Mouse (Mus musculus) hindbrain, embryonic 12.5 days (tissue): ENCODE results near the gene Smad6. TPM values are rescaled to one million over a fixed set of nuclear protein-coding genes. Genes with fewer than 3 reads are reported as not detected.

Source experiments
- ATAC-seq: fragments of 200-750 bp; cut with Nextera tagmentation; 2 replicates; pipeline ENCODE4 v1.8.0; 2017; ENCODE audit warnings: moderate TSS enrichment; ENCODE audit not compliant: low FRiP score
- H3K27ac ChIP-seq: fragments of 300-500 bp; sonication (generic); 2 replicates; pipeline ENCODE4 v1.5.1; 2016; ENCODE audit warnings: mild to moderate bottlenecking
- H3K27me3 ChIP-seq: fragments of 300-500 bp; sonication (generic); 2 replicates; pipeline ENCODE4 v1.6.1; 2016; ENCODE audit warnings: mild to moderate bottlenecking
- H3K36me3 ChIP-seq: fragments of 300-500 bp; sonication (generic); 2 replicates; pipeline ENCODE4 v1.6.1; 2016; ENCODE audit warnings: mild to moderate bottlenecking
- H3K4me1 ChIP-seq: fragments of 300-500 bp; sonication (generic); 2 replicates; pipeline ENCODE4 v1.6.1; 2016
- H3K4me2 ChIP-seq: fragments of 300-500 bp; sonication (generic); replicated peaks from 2 replicates; pipeline ENCODE4 v1.6.1; 2016; ENCODE audit warnings: mild to moderate bottlenecking
- H3K4me3 ChIP-seq: fragments of 300-500 bp; sonication (generic); 2 replicates; pipeline ENCODE4 v1.5.1; 2016; ENCODE audit warnings: mild to moderate bottlenecking
- H3K9ac ChIP-seq: fragments of 300-500 bp; sonication (generic); 2 replicates; pipeline ENCODE4 v1.6.1; 2016; ENCODE audit warnings: mild to moderate bottlenecking, moderate library complexity
- H3K9me3 ChIP-seq: fragments of 300-500 bp; sonication (generic); replicated peaks from 2 replicates; pipeline ENCODE4 v1.6.1; 2016; ENCODE audit warnings: mild to moderate bottlenecking
- WGBS: fragments of 180-500 bp; shearing (Covaris S2); methylation state at CpG from one replicate; pipeline ENCODE4 v1.1.7; 2016; 5-methylcytosine and 5-hydroxymethylcytosine counted together
- polyA plus RNA-seq: library from polyadenylated mRNA; unstranded; fragments of >200 nt; fragmentation: Nextera tagmentation; extraction: Ambion mirVana; gene quantifications from 2 replicates; pipeline ENCODE4 v1.2.1, GENCODE M21; 2016

Smad6 gene
- polyA plus RNA-seq, 1 experiment from 2014 or later, result 12.4 TPM

DNA sequence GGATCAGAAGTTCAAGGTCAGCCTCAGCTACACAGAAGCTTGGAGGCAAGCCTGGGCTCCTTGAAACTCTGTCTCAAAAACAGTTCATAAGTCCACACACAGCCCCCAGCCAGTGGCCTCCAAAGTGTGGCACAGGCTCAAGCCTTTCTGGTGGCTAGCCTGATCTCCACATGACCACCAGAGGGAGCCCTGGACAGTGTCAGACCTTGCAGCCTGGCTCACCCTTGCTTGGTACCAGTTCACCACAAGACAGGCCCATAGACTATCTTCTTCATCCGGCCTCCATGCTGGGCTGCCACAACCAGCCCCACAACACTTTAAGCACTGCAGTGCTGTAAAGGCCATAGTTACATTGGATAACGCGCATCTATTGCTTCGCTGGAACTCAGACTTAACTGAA is 103.6 kb downstream of the Smad6 start:
- no peak overlapping the region for H3K9ac ChIP-seq
- WGBS, result 62% methylated on average over 4 of the region's 4 CpGs
- H3K4me2 ChIP-seq, result no peak overlapping the region
- H3K4me3 ChIP-seq, result no peak overlapping the region
- H3K27me3 ChIP-seq, result no peaks in the 10 kb centered on the region
- no peaks in the 10 kb centered on the region for H3K36me3 ChIP-seq
- ATAC-seq, result peak; percentile 32; the same call in 1 of the 2 replicates
- H3K9me3 ChIP-seq, result no peaks in the 10 kb centered on the region
- peaks cover 6% of the 10 kb centered on the region; the same call in 1 of the 2 replicates for H3K4me1 ChIP-seq
- H3K27ac ChIP-seq, result no peak overlapping the region

DNA sequence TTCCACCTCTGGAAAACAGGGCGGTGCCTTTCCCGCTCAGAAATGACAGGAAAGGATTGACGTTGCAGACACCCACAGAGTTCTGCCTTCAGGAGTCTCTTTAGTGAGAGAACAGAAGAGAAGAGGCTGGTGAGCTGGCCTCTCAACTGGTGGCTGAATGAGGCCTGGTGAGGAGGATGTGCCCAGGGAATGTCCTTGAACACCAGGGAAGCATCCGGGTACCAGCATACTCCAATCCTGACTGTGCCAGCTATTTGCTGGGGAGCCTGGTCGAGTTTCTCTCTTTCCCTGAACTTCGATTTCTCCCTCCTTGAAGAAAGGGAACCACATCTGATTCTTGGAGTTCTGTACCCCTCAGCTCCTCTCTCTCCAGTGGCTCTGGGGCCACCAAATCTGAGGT is 105.4 kb downstream of the Smad6 start:
- H3K4me2 ChIP-seq, result no peak overlapping the region
- H3K4me1 ChIP-seq, result 0 out of 2 replicates have a peak, but pooled peaks cover 7% of the 10 kb centered on the region
- no peaks in the 10 kb centered on the region for H3K36me3 ChIP-seq
- H3K9me3 ChIP-seq, result no peaks in the 10 kb centered on the region
- H3K27ac ChIP-seq, result no peak overlapping the region
- ATAC-seq, result no peak
- 68% methylated on average over 6 of the region's 6 CpGs for WGBS
- no peaks in the 10 kb centered on the region for H3K27me3 ChIP-seq
- H3K9ac ChIP-seq, result no peak overlapping the region
- no peak overlapping the region for H3K4me3 ChIP-seq

GRCm38 (mm10) chr9:63915976-63916375 is 105.9 kb downstream of the Smad6 start:
- WGBS, result 68% methylated on average over 5 of the region's 5 CpGs
- H3K4me3 ChIP-seq, result no peak overlapping the region
- no peak for ATAC-seq
- H3K4me2 ChIP-seq, result no peak overlapping the region
- H3K9me3 ChIP-seq, result no peaks in the 10 kb centered on the region
- H3K27me3 ChIP-seq, result no peaks in the 10 kb centered on the region
- H3K36me3 ChIP-seq, result no peaks in the 10 kb centered on the region
- H3K27ac ChIP-seq, result no peak overlapping the region
- 0 out of 2 replicates have a peak, but pooled peaks cover 7% of the 10 kb centered on the region for H3K4me1 ChIP-seq
- no peak overlapping the region for H3K9ac ChIP-seq

GRCm38 (mm10) chr9:63914944-63915343 is 106.9 kb downstream of the Smad6 start:
- 0 out of 2 replicates have a peak, but pooled peaks cover 7% of the 10 kb centered on the region for H3K4me1 ChIP-seq
- H3K4me3 ChIP-seq, result no peak overlapping the region
- H3K4me2 ChIP-seq, result no peak overlapping the region
- ATAC-seq, result no peak
- H3K27ac ChIP-seq, result no peak overlapping the region
- no peaks in the 10 kb centered on the region for H3K36me3 ChIP-seq
- 86% methylated on average over 5 of the region's 5 CpGs for WGBS
- no peak overlapping the region for H3K9ac ChIP-seq
- H3K9me3 ChIP-seq, result no peaks in the 10 kb centered on the region
- no peaks in the 10 kb centered on the region for H3K27me3 ChIP-seq

DNA sequence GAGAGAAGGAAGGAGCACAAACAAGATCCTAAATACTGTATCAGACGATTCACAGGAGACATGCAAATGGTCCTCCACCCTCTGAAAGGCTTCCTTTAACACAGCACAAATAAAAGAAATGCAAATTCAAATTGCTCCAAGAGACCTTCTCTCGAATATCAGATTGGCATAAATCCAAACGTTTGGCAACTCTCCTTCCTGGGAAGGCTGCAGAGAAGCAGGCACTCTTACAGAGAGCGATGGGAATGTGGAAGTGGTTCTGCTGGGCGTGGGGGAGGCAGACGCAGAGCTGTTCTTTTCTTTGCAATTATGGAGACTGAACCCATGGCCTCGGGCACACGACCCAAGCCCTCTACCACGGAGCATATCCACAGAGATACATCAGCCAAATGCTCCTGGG is 109.8 kb downstream of the Smad6 start:
- 57% methylated on average over 9 of the region's 9 CpGs for WGBS
- H3K9ac ChIP-seq, result no peak overlapping the region
- H3K27ac ChIP-seq, result 0 out of 2 replicates have a peak overlapping the region, but pooled peaks have one; percentile 17
- ATAC-seq, result no peak
- H3K27me3 ChIP-seq, result 0 out of 2 replicates have a peak, but pooled peaks cover 3% of the 10 kb centered on the region
- H3K36me3 ChIP-seq, result no peaks in the 10 kb centered on the region
- H3K4me3 ChIP-seq, result no peak overlapping the region
- H3K4me1 ChIP-seq, result 0 out of 2 replicates have a peak, but pooled peaks cover 3% of the 10 kb centered on the region
- no peak overlapping the region for H3K4me2 ChIP-seq
- no peaks in the 10 kb centered on the region for H3K9me3 ChIP-seq

GRCm38 (mm10) chr9:63909618-63910017 is 112.2 kb downstream of the Smad6 start:
- Histone ChIP-seq H3K27ac (no peak overlapping the region), H3K4me3 (no peak overlapping the region), H3K9ac (no peak overlapping the region), H3K36me3 (no peaks in the 10 kb centered on the region), H3K27me3 (0 out of 2 replicates have a peak, but pooled peaks cover 3% of the 10 kb centered on the region), H3K4me2 (no peak overlapping the region), H3K9me3 (no peaks in the 10 kb centered on the region), H3K4me1 (0 out of 2 replicates have a peak, but pooled peaks cover 3% of the 10 kb centered on the region)
- 19% methylated on average over 5 of the region's 5 CpGs for WGBS
- ATAC-seq, result no peak

DNA sequence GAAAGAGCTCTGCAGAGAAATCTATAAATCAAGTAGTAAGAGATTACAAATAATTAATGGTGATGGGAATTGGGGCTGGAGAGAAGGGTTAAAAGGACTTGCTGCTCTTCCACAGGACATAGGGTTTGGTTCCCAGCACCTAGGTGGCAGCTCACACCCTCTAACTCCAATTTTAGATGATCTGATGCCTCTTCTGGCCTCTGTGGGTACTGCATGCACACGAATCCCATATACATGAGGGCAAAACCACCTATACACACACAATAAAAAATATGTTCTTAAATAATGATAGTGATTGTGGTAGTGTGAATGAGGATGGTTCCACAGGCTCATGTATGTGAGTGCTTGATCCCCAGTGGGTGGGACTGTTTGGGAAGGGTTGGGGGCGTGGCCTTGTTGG is 117.3 kb downstream of the Smad6 start:
- no peak overlapping the region for H3K4me2 ChIP-seq
- no peak for ATAC-seq
- H3K4me3 ChIP-seq, result no peak overlapping the region
- no peaks in the 10 kb centered on the region for H3K4me1 ChIP-seq
- H3K27ac ChIP-seq, result no peak overlapping the region
- H3K9ac ChIP-seq, result no peak overlapping the region
- H3K36me3 ChIP-seq, result no peaks in the 10 kb centered on the region
- WGBS, result 95% methylated on average over 2 of the region's 2 CpGs
- H3K27me3 ChIP-seq, result 0 out of 2 replicates have a peak, but pooled peaks cover 3% of the 10 kb centered on the region
- H3K9me3 ChIP-seq, result peaks cover 6% of the 10 kb centered on the region; the same call in 1 of the 2 replicates

Other genes starting within 250 kb of the Smad6 start
- not detected in 2 replicates for gene Lctl, start 95.1 kb upstream of the Smad6 start, polyA plus RNA-seq
- gene Zwilch, start 151.0 kb upstream of the Smad6 start, polyA plus RNA-seq, result 19.6 and 21.8 TPM in 2 replicates
- gene Rpl4, start 151.3 kb upstream of the Smad6 start, polyA plus RNA-seq, result 811 and 819 TPM in 2 replicates
- gene Snapc5, start 157.2 kb upstream of the Smad6 start, polyA plus RNA-seq, result 32.2 and 36.2 TPM in 2 replicates
- 3.6 and 4.0 TPM in 2 replicates for gene Uchl4, start 213.1 kb upstream of the Smad6 start, polyA plus RNA-seq
- gene Map2k1, start 231.6 kb upstream of the Smad6 start, polyA plus RNA-seq, result 74.4 and 75.0 TPM in 2 replicates